Mouse (Mus musculus) frontal cortex, adult (tissue): ENCODE measurements around the gene Fam53a.

Experiments used
- ATAC-seq: cut with Nextera tagmentation; 2 replicates; pipeline ENCODE4 v1.9.2; 2017; ENCODE audit warnings: mild to moderate bottlenecking, moderate library complexity, mixed read lengths; ENCODE audit not compliant: low TSS enrichment

Gene Fam53a

GRCm38 (mm10) chr5:33629301-33629987 is at the start of gene Fam53a, which contains the start of gene Gm9903:
Fam53a (minus strand) TSS chr5:33629635.
Gm9903 (plus strand) TSS chr5:33629925.
- ATAC-seq: peak; percentile 97

GRCm38 (mm10) chr5:33678244-33678643 is 48.8 kb upstream of the Fam53a start:
- ATAC-seq: no peak

- peak; percentile 70; the same call in 1 of the 2 replicates for ATAC-seq
Measured at GRCm38 (mm10) chr5:33675964-33676363, 46.5 kb upstream of the Fam53a start.

- peak; percentile 76 for ATAC-seq
Measured at GRCm38 (mm10) chr5:33674439-33674838, 45.0 kb upstream of the Fam53a start.

DNA sequence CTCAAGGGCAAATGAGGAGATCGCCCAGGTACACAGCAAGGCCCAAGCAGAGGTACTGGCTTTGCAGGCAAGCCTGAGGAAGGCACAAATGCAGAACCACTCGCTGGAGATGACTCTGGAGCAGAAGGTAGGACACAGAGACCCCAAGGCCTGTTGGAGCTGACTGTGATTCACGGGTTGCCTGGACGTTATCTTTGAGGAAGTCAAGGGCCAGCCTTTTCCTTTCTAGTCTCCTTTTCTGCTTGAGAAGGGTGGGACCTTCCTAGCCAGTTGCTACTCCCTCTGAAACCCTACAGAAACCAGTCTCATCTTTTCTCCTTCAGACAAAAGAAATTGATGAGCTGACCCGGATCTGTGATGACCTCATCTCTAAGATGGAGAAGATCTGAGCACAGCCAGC is 42.2 kb upstream of the Fam53a start:
- no peak for ATAC-seq

DNA sequence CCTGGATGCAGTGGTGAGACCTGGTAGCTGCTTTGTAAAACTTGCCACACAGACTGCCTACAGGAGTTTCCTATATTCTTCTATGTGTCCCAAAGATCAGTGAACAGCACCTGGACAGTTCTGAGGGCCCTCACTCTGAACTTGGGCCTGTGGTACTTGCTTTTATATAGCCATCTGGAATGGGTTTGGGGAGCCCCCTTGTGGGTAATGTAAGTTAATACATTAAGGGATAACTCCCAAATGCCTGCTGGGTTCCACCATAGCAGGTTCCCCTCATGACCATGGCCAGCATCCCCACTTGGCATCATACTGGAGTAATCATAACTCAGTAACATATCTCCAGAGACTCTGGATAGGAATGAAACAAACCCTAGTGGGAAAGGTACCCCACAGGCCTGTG is 38.8 kb upstream of the Fam53a start:
- peak; percentile 69 for ATAC-seq

- no peak for ATAC-seq
Measured at GRCm38 (mm10) chr5:33658664-33659050, 29.2 kb upstream of the Fam53a start.

- ATAC-seq: peak; percentile 91
Measured at GRCm38 (mm10) chr5:33657787-33658663, 28.6 kb upstream of the Fam53a start, which contains the start of the genes Tacc3 and Tmem129. Tacc3 (plus strand) TSS chr5:33658128. Tmem129 (minus strand) TSS chr5:33658416.

DNA sequence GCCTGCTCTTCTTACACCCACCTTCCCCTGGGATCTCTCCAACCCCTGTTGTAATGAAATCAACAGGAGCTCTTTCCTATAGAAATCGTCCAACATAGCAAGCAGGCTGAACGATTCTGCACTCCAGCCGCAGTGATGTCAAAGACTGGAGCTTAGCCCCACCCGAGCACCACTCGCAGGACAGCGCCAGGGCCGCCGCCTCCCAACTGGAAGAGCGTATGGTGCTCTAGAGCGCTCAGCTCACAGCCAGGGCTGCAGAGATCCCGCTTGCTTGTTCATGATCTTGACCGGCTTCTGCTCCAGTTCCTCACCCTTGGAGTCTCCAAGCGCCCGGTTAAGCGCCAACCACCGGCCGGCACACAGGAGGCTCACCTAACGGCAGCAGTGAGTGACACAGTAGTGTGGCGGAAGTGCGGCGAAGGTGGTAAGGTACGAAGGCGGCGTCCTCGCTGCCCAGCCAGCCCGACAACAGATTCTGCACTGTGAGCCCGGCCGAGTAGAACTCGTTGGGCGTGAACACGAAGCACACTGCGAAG is 27.9 kb upstream of the Fam53a start:
- peak; percentile 46 for ATAC-seq

DNA sequence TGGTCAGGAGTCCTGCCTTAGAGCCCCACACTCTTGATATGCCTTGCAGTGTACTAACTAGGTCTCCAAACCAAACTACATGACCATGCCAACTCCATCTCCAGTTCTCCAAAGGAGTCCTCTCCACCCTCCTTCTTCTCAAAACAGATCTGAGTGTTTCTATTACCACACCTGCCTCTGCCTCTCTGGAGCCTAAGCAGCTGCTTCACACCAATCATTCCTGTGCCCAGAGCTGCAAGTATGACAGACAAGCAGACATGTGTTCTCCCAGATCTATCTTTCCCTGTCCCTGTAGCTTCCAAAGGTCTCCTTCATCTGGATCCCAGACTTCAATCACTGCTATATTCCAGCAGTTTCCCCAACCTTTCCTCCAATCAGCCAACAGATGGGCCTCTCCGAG is 27.3 kb upstream of the Fam53a start:
- ATAC-seq: no peak

DNA sequence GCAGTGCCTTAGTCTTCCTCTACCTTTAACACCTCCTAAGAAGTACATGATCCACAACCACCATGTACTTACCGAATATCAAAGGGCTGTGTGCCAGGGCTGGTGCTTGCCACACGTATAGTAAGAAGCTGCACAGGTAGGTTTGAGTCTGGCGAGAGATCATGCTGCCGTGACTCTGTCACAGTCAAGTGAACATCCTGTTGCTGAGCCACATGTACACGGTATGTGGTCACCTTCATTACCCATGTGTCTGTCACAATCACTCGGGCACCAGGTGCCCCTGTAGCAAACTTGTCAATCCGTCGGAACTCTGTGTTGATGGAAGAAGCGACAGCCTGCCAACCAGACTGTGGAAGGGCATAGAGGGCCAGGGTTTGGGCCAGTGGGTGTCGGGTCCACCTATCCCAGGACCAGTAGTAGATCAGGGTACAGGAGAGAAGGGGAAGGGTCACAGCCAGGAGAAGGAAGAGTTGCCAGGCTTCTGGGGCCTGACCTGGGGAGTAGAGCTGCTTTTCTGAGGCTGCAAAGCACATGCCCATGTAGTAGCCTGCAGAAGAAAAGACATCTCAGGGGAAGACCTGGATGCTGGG is 25.9 kb upstream of the Fam53a start:
- ATAC-seq: no peak

DNA sequence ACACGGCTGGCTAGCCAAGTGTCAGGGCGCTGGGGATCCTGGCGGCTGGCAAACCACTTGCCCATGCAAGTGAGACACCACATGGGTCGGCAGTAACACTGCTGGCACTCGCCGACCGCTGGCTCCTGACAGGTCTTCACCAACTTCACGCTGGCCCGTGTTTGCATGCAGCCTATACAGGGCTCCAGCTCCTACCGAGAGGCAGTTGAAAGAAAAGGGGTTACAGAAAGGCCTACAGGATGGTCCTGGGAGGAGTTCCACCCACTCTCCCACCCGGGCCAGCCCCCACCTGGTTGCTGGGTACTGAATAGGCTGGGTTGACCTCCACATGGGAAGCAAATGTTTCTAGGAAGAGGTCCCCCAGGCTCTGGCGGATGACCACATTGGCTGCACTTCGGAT is 25.0 kb upstream of the Fam53a start:
- no peak for ATAC-seq

DNA sequence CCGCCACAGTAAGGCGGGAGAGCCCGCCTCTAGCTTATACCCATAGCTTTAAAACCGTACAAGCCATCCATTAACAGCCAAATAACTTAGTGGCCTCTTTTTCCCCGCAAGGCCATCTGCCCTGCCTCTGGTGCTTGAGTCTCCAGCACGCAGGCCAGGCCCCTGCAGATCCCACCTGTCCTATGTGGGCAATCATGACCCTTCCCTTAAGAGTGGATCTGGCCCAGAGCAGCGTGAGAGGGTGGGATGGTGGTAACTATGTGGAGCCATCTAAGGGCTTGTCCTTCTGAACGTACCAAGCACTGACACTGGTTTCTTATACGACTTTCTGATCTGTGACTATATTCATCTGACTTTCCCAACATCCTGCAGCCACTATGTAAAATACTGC is 23.3 kb upstream of the Fam53a start:
- peak; percentile 3; the same call in 1 of the 2 replicates for ATAC-seq

GRCm38 (mm10) chr5:33651921-33652782 is 22.7 kb upstream of the Fam53a start, which contains the start of gene Slbp:
Slbp (minus strand) TSS chr5:33652574.
- ATAC-seq: peak; percentile 93

DNA sequence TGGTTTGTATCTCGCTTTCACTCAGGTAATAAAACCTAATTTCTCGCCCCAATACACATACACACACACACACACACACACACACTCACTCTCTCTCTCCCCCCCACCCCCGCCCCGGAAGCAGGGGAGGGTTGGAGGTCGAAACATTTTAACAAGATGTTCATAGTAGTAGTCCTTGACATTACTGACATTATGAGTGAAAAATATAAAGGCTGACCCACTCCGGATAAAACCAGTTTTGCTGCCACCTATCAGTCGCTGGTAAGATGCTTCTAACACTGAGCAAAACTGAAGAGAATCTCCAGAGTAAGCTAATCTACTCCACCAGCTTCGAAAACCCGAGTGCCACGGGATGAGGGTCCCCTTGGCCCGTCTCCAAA is 22.1 kb upstream of the Fam53a start:
- no peak for ATAC-seq

DNA sequence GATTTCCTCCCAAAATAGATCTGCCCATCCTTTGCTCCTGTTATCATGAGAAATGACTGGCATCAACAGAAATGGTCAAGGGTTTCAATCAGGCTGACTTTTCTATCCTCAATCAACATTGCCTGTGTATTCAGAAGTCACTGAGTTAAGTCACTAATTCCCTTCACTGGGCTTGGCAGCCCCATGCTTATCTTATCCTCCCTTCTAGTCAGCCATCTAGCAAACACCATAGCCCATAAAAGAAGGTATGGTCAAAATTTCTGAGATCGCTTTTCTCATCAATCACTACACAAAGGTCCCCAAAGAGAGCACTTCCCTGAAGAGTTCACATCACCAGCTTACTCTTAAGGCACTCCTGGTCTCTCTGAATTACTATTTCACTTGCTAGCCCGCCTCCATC is 21.6 kb upstream of the Fam53a start:
- no peak for ATAC-seq

- peak; percentile 69; the same call in 1 of the 2 replicates for ATAC-seq
Measured at GRCm38 (mm10) chr5:33640652-33641051, 11.2 kb upstream of the Fam53a start.

GRCm38 (mm10) chr5:33638826-33639225 is 9.4 kb upstream of the Fam53a start:
- ATAC-seq: no peak

GRCm38 (mm10) chr5:33637606-33638350 is 8.3 kb upstream of the Fam53a start:
- ATAC-seq: no peak

DNA sequence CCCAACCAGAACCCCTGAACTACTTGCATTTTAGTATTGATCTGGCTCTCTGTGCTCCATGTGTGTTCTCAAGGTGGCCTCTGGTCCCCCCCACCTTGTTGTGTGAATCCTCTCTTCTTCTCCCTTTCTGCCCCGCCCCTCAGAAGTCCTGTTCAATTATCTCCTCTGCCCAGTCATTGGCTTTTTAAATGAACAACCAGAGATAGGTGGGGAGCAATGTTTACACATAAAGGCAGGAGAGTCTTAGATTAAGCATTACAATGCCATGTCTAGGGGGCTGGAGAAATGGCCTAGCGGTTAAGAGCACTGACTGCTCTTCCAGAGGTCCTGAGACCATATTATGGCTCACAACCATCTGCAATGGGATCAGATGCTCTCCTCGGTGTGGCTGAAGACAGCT is 5.9 kb upstream of the Fam53a start:
- no peak for ATAC-seq
